Comparison of ENCODE assay signal across 10 mouse cellular contexts in the genomic region with DNA sequence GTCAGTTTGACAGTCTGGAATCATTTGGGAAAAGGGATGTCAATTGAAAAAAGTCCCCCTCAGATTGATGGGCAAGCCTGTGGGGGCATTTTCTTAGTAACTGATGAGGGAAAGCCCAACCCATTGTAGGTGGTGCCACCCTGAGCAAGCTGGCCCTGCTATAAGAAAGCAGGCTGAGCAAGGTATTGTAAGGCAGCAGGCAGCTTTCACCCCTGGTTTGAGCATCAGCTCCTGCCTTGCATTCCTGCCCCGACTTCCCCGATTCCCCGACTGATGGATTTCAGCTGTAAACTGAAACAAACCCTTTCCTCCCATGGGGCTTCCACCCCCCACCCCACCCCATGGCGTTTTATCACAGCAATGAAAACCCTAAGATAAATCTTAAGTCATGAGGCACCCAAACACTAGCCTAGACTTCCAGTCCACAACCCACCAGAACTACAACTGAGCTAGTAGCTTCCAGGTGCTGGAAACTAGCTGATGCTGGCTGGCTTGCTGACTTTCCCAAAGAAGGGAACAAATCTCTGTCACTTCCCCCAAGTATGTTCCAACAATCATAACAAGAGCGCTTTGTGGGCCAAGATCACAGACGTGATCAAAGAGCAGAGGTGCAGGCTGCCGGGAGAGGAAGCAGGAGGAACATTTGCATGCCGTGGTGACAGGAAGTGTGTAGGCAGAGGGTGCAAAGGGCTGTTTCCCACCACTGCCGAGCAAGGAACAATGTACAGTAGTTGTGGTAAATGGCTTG. TPM values are rescaled to one million over a fixed set of nuclear protein-coding genes. Genes with fewer than 3 reads are reported as not detected.
DNase-seq lines count a peak whose midpoint lies in the region; ATAC-seq lines count a peak whose summit lies in the region.
"Had no signal": no experiment of that assay in that cellular context is flagged by ENCODE, and none has a peak within 500 bp of the region (broad histone marks: within the 10 kb centered on the region; RNA-seq: fewer than 3 reads in every experiment).

No protein-coding gene starts in this region.

- ATAC-seq in activated CD4-positive, CD25-positive, alpha-beta regulatory T cell, adult 4 months = peak; percentile 77
- ATAC-seq in heart, embryonic 14.5 days (ENCODE audit: insufficient number of reproducible peaks, insufficient read depth, low FRiP score, low read depth) = no peak; the same call in 1 of the 2 replicates
- peak; percentile 72; the same call in 1 of the 2 replicates for ATAC-seq in kidney, embryonic 16.5 days (ENCODE audit: low FRiP score, low TSS enrichment)
- peak; percentile 25; the same call in 1 of the 2 replicates for ATAC-seq in stomach, embryonic 16.5 days (ENCODE audit: insufficient read depth, low FRiP score)

- peak overlapping the region; percentile 27 for H3K4me2 ChIP-seq in heart, embryonic 14.5 days (ENCODE audit: low read length)
- peak overlapping the region; percentile 8; the same call in 1 of the 2 replicates for H3K4me2 ChIP-seq in kidney, embryonic 16.5 days (replicated peaks; ENCODE audit: low read depth, low read length)
- peak overlapping the region; percentile 20; the same call in 1 of the 2 replicates for H3K4me2 ChIP-seq in stomach, embryonic 16.5 days (ENCODE audit: low read depth, low read length)

- H3K9me3 ChIP-seq in heart, embryonic 14.5 days (ENCODE audit: control insufficient read depth, low read length) = no peaks in the 10 kb centered on the region
- no peaks in the 10 kb centered on the region for H3K9me3 ChIP-seq in kidney, embryonic 16.5 days (ENCODE audit: low read length)
- no peaks in the 10 kb centered on the region for H3K9me3 ChIP-seq in stomach, embryonic 16.5 days (replicated peaks; ENCODE audit: control insufficient read depth, low read length)

- H3K36me3 ChIP-seq in heart, embryonic 14.5 days (ENCODE audit: control insufficient read depth, insufficient read depth, low read length) = peaks cover 17% of the 10 kb centered on the region
- H3K36me3 ChIP-seq in kidney, embryonic 16.5 days (ENCODE audit: insufficient read depth, low read length) = peaks cover 5% of the 10 kb centered on the region; the same call in 1 of the 2 replicates
- no peaks in the 10 kb centered on the region for H3K36me3 ChIP-seq in stomach, embryonic 16.5 days (ENCODE audit: control insufficient read depth, insufficient read depth, low read length)

- H3K9ac ChIP-seq in heart, embryonic 14.5 days (ENCODE audit: low read length) = peak overlapping the region; percentile 44
- no peak overlapping the region; the same call in 1 of the 2 replicates for H3K9ac ChIP-seq in kidney, embryonic 16.5 days (replicated peaks; ENCODE audit: low read length)
- peak overlapping the region; percentile 61 for H3K9ac ChIP-seq in stomach, embryonic 16.5 days (ENCODE audit: low read length)

- peaks cover 35 to 42% of the 10 kb centered on the region in 2 experiments for H3K4me1 ChIP-seq in heart, embryonic 14.5 days (ENCODE audit: control insufficient read depth in 2 of 2, insufficient read depth in 2 of 2, low read length in 2 of 2)
- H3K4me1 ChIP-seq in kidney, embryonic 16.5 days (ENCODE audit: insufficient read depth, low read length) = peaks cover 40% of the 10 kb centered on the region
- H3K4me1 ChIP-seq in stomach, embryonic 16.5 days (ENCODE audit: control insufficient read depth, insufficient read depth, low read length) = peaks cover 24% of the 10 kb centered on the region

- DNase-seq in adrenal gland, postnatal 10 days = peak; percentile 48
- DNase-seq in adrenal gland, postnatal 4 days (ENCODE audit: low spot score in 2 of 2) = no peak
- DNase-seq in lung, postnatal 4 days = peak; percentile 68 to 82
- DNase-seq in cerebellum, postnatal 4 days (ENCODE audit: low spot score in 2 of 2) = no peak

- no peaks in the 10 kb centered on the region for H3K27me3 ChIP-seq in heart, embryonic 14.5 days (ENCODE audit: control insufficient read depth, insufficient read depth, low read length)
- H3K27me3 ChIP-seq in kidney, embryonic 16.5 days (ENCODE audit: insufficient read depth, low read length) = no peaks in the 10 kb centered on the region
- H3K27me3 ChIP-seq in stomach, embryonic 16.5 days (ENCODE audit: control insufficient read depth, insufficient read depth, low read length) = no peaks in the 10 kb centered on the region

- H3K27ac ChIP-seq in heart, embryonic 14.5 days (replicated peaks in 1 of 2; ENCODE audit: control insufficient read depth in 1 of 2, insufficient read depth in 1 of 2, low read depth in 2 of 2, low read length in 2 of 2) = peak overlapping the region; percentile 60 to 82
- peak overlapping the region; percentile 82 for H3K27ac ChIP-seq in kidney, embryonic 16.5 days (ENCODE audit: low read length)
- peak overlapping the region; percentile 81 for H3K27ac ChIP-seq in stomach, embryonic 16.5 days (ENCODE audit: low read length)

- WGBS in heart, embryonic 14.5 days = 20% methylated on average over 9 of the region's 9 CpGs
- 3% methylated on average over 9 of the region's 9 CpGs for WGBS in kidney, embryonic 16.5 days
- 13% methylated on average over 9 of the region's 9 CpGs for WGBS in stomach, embryonic 16.5 days

- H3K4me3 ChIP-seq in heart, embryonic 14.5 days (ENCODE audit: control insufficient read depth in 1 of 2, insufficient read depth in 1 of 2, low read depth in 1 of 2, low read length in 2 of 2) = no peak overlapping the region
- no peak overlapping the region for H3K4me3 ChIP-seq in kidney, embryonic 16.5 days (ENCODE audit: low read length)
- no peak overlapping the region for H3K4me3 ChIP-seq in stomach, embryonic 16.5 days (replicated peaks; ENCODE audit: low read length)

RNA-seq across cellular contexts. Expression of gene Dad1, which starts 20.9 kb away (rescaled TPM):
- total RNA-seq in adrenal gland, postnatal 10 days (2021) = 100 to 1,000 TPM; 171 to 191 TPM
- total RNA-seq in adrenal gland, postnatal 4 days (2021) = 100 to 1,000 TPM; 195 to 211 TPM
- polyA plus RNA-seq in activated CD4-positive, CD25-positive, alpha-beta regulatory T cell, adult 4 months (2017; shearing (Covaris generic)) = 100 to 1,000 TPM; 424 to 425 TPM
- 400 and 442 TPM in 2 replicates for polyA plus RNA-seq in heart, embryonic 14.5 days (2014; fragmentation: Nextera tagmentation; extraction: Ambion mirVana)
- polyA plus RNA-seq in kidney, embryonic 16.5 days (2015; fragmentation: Nextera tagmentation; extraction: Ambion mirVana) = 422 and 474 TPM in 2 replicates
- polyA plus RNA-seq in stomach, embryonic 16.5 days (2015; fragmentation: Nextera tagmentation; extraction: Ambion mirVana) = 391 and 448 TPM in 2 replicates

RNA-seq across cellular contexts. Expression of gene Abhd4, which starts 21.0 kb away (rescaled TPM):
- total RNA-seq in adrenal gland, postnatal 10 days (2021) = 100 to 1,000 TPM; 206 to 229 TPM
- total RNA-seq in adrenal gland, postnatal 4 days (2021) = 100 to 1,000 TPM; 351 to 353 TPM
- 10 to 100 TPM; 16.3 to 16.9 TPM for polyA plus RNA-seq in activated CD4-positive, CD25-positive, alpha-beta regulatory T cell, adult 4 months (2017; shearing (Covaris generic))
- 118 and 121 TPM in 2 replicates for polyA plus RNA-seq in heart, embryonic 14.5 days (2014; fragmentation: Nextera tagmentation; extraction: Ambion mirVana)
- 80.3 and 86.2 TPM in 2 replicates for polyA plus RNA-seq in kidney, embryonic 16.5 days (2015; fragmentation: Nextera tagmentation; extraction: Ambion mirVana)
- 51.7 and 57.0 TPM in 2 replicates for polyA plus RNA-seq in stomach, embryonic 16.5 days (2015; fragmentation: Nextera tagmentation; extraction: Ambion mirVana)

RNA-seq across cellular contexts. Expression of gene Olfr49, which starts 51.8 kb away (rescaled TPM):
- not detected for total RNA-seq in adrenal gland, postnatal 10 days (2021)
- not detected for total RNA-seq in adrenal gland, postnatal 4 days (2021)
- polyA plus RNA-seq in activated CD4-positive, CD25-positive, alpha-beta regulatory T cell, adult 4 months (2017; shearing (Covaris generic)) = under 1 TPM in 1 of 2 experiments, not detected in 1; 0.08 TPM
- 0.12 TPM in 1 of 2 replicates, not detected in the other for polyA plus RNA-seq in heart, embryonic 14.5 days (2014; fragmentation: Nextera tagmentation; extraction: Ambion mirVana)
- not detected in 2 replicates for polyA plus RNA-seq in kidney, embryonic 16.5 days (2015; fragmentation: Nextera tagmentation; extraction: Ambion mirVana)
- polyA plus RNA-seq in stomach, embryonic 16.5 days (2015; fragmentation: Nextera tagmentation; extraction: Ambion mirVana) = not detected in 2 replicates
- total RNA-seq: layer of hippocampus, postnatal 36 days had no signal
- polyA plus RNA-seq: C2C12 had no signal

Comparison
In these comparisons a context has a peak if more than half of its experiments do, and no peak if none do; other contexts are left out.
1. DNase-seq: peak in adrenal gland, postnatal 10 days (single experiment) and lung, postnatal 4 days (2 of 2); none in adrenal gland, postnatal 4 days (0 of 2) and cerebellum, postnatal 4 days (0 of 2).
2. Peak in every context shown above with its lines, with median percentiles within 50 percentile points of each other: H3K27ac ChIP-seq and H3K4me2 ChIP-seq.